Mouse (Mus musculus): ENCODE results near the gene Ankdd1a. TPM values are rescaled to one million over a fixed set of nuclear protein-coding genes. Genes with fewer than 3 reads are reported as not detected.
A peak's percentile ranks its signal among the peaks of the same experiment; 100 is the strongest.

Gene Ankdd1a
- polyA plus RNA-seq, 1 experiment from 2014 or later, result not detected

GRCm38 (mm10) chr9:65492351-65492750 is 27.6 kb downstream of the Ankdd1a start:
- Histone ChIP-seq H3K4me2 (no peak overlapping the region), H3K9me3 (no peaks in the 10 kb centered on the region), H3K36me3 (peaks cover 23% of the 10 kb centered on the region), H3K27ac (no peak overlapping the region), H3K4me3 (no peak overlapping the region), H3K27me3 (no peaks in the 10 kb centered on the region), H3K9ac (no peak overlapping the region), H3K4me1 (0 out of 2 replicates have a peak, but pooled peaks cover 2% of the 10 kb centered on the region)
- 78% methylated on average over 2 of the region's 2 CpGs for whole genome bisulfite sequencing
- ATAC-seq (ENCODE audit: insufficient number of reproducible peaks, insufficient read depth, low FRiP score, low TSS enrichment, low read depth), result no peak

- no peak overlapping the region for H3K4me2 ChIP-seq
- 0 out of 2 replicates have a peak, but pooled peaks cover 2% of the 10 kb centered on the region for H3K4me1 ChIP-seq
- no peaks in the 10 kb centered on the region for H3K9me3 ChIP-seq
- no peak overlapping the region for H3K4me3 ChIP-seq
- peaks cover 32% of the 10 kb centered on the region for H3K36me3 ChIP-seq
- WGBS, result 93% methylated on average over 3 of the region's 3 CpGs
- no peak overlapping the region for H3K27ac ChIP-seq
- H3K27me3 ChIP-seq, result no peaks in the 10 kb centered on the region
- no peak for ATAC-seq (ENCODE audit: insufficient number of reproducible peaks, insufficient read depth, low FRiP score, low TSS enrichment, low read depth)
- no peak overlapping the region for H3K9ac ChIP-seq
These were observed 28.5 kb downstream of the Ankdd1a start for GRCm38 (mm10) chr9:65491476-65491875.

GRCm38 (mm10) chr9:65480071-65480470 is 39.9 kb downstream of the Ankdd1a start:
- no peak overlapping the region for H3K4me2 ChIP-seq
- peaks cover 90% of the 10 kb centered on the region for H3K36me3 ChIP-seq
- no peak for ATAC-seq (ENCODE audit: insufficient number of reproducible peaks, insufficient read depth, low FRiP score, low TSS enrichment, low read depth)
- H3K27me3 ChIP-seq, result no peaks in the 10 kb centered on the region
- WGBS, result 91% methylated on average over 5 of the region's 5 CpGs
- H3K4me3 ChIP-seq, result no peak overlapping the region
- H3K4me1 ChIP-seq, result no peaks in the 10 kb centered on the region
- no peak overlapping the region for H3K27ac ChIP-seq
- H3K9ac ChIP-seq, result no peak overlapping the region
- no peaks in the 10 kb centered on the region for H3K9me3 ChIP-seq

GRCm38 (mm10) chr9:65479158-65479557 is 40.8 kb downstream of the Ankdd1a start:
- no peak overlapping the region for H3K4me3 ChIP-seq
- H3K27ac ChIP-seq, result no peak overlapping the region
- WGBS, result 87% methylated on average over 8 of the region's 8 CpGs
- H3K36me3 ChIP-seq, result peaks cover 90% of the 10 kb centered on the region
- no peaks in the 10 kb centered on the region for H3K9me3 ChIP-seq
- no peak overlapping the region for H3K9ac ChIP-seq
- ATAC-seq (ENCODE audit: insufficient number of reproducible peaks, insufficient read depth, low FRiP score, low TSS enrichment, low read depth), result no peak
- H3K4me2 ChIP-seq, result no peak overlapping the region
- H3K27me3 ChIP-seq, result no peaks in the 10 kb centered on the region
- H3K4me1 ChIP-seq, result no peaks in the 10 kb centered on the region

- WGBS, result 85% methylated on average over 4 of the region's 4 CpGs
- Histone ChIP-seq H3K4me1 (peaks cover 23% of the 10 kb centered on the region), H3K4me2 (no peak overlapping the region), H3K27me3 (no peaks in the 10 kb centered on the region), H3K27ac (no peak overlapping the region), H3K9me3 (no peaks in the 10 kb centered on the region), H3K4me3 (no peak overlapping the region), H3K36me3 (peaks cover 59% of the 10 kb centered on the region), H3K9ac (no peak overlapping the region)
- ATAC-seq (ENCODE audit: insufficient number of reproducible peaks, insufficient read depth, low FRiP score, low TSS enrichment, low read depth), result no peak
These were observed 47.2 kb downstream of the Ankdd1a start for GRCm38 (mm10) chr9:65472769-65473168.

- peaks cover 35% of the 10 kb centered on the region for H3K36me3 ChIP-seq
- WGBS, result 31% methylated on average over 11 of the region's 11 CpGs
These were observed 52.3 kb downstream of the Ankdd1a start for GRCm38 (mm10) chr9:65467686-65468085.

GRCm38 (mm10) chr9:65465241-65465640 is 54.8 kb downstream of the Ankdd1a start:
- peaks cover 20% of the 10 kb centered on the region for H3K36me3 ChIP-seq
- peaks cover 34% of the 10 kb centered on the region for H3K4me1 ChIP-seq
- H3K9me3 ChIP-seq, result no peaks in the 10 kb centered on the region
- H3K4me2 ChIP-seq, result no peak overlapping the region
- 91% methylated on average over 2 of the region's 2 CpGs for WGBS
- ATAC-seq (ENCODE audit: insufficient number of reproducible peaks, insufficient read depth, low FRiP score, low TSS enrichment, low read depth), result no peak
- H3K27me3 ChIP-seq, result no peaks in the 10 kb centered on the region
- H3K4me3 ChIP-seq, result no peak overlapping the region
- H3K9ac ChIP-seq, result no peak overlapping the region
- no peak overlapping the region for H3K27ac ChIP-seq

More at GRCm38 (mm10) chr9:65467686-65468085, 52.3 kb downstream of the Ankdd1a start:
- no peak overlapping the region for H3K4me3 ChIP-seq
- no peaks in the 10 kb centered on the region for H3K27me3 ChIP-seq
- H3K9ac ChIP-seq, result peak overlapping the region; percentile 32; the same call in 1 of the 2 replicates
- H3K4me1 ChIP-seq, result peaks cover 32% of the 10 kb centered on the region
- ATAC-seq (ENCODE audit: insufficient number of reproducible peaks, insufficient read depth, low FRiP score, low TSS enrichment, low read depth), result no peak
- no peak overlapping the region for H3K4me2 ChIP-seq
- H3K27ac ChIP-seq, result no peak overlapping the region
- H3K9me3 ChIP-seq, result no peaks in the 10 kb centered on the region

- Histone ChIP-seq H3K27ac (no peak overlapping the region), H3K4me1 (peaks cover 31% of the 10 kb centered on the region), H3K36me3 (peaks cover 13% of the 10 kb centered on the region), H3K27me3 (no peaks in the 10 kb centered on the region), H3K4me3 (no peak overlapping the region), H3K9ac (no peak overlapping the region), H3K4me2 (no peak overlapping the region), H3K9me3 (no peaks in the 10 kb centered on the region)
- WGBS, result 87% methylated on average over 6 of the region's 6 CpGs
- ATAC-seq (ENCODE audit: insufficient number of reproducible peaks, insufficient read depth, low FRiP score, low TSS enrichment, low read depth), result no peak
These were observed 55.8 kb downstream of the Ankdd1a start for GRCm38 (mm10) chr9:65464161-65464560.

GRCm38 (mm10) chr9:65462544-65462943 is 57.4 kb downstream of the Ankdd1a start:
- ATAC-seq (ENCODE audit: insufficient number of reproducible peaks, insufficient read depth, low FRiP score, low TSS enrichment, low read depth), result no peak
- Histone ChIP-seq H3K9me3 (no peaks in the 10 kb centered on the region), H3K9ac (no peak overlapping the region), H3K27ac (no peak overlapping the region), H3K27me3 (no peaks in the 10 kb centered on the region), H3K4me3 (no peak overlapping the region), H3K4me2 (no peak overlapping the region), H3K36me3 (peaks cover 12% of the 10 kb centered on the region), H3K4me1 (peaks cover 23% of the 10 kb centered on the region)
- 61% methylated on average over 5 of the region's 5 CpGs for WGBS

GRCm38 (mm10) chr9:65460732-65461442 is 59.1 kb downstream of the Ankdd1a start, which contains the start of gene Spg21:
TSS of gene Spg21 (plus strand) at chr9:65460947.
- ATAC-seq (ENCODE audit: insufficient number of reproducible peaks, insufficient read depth, low FRiP score, low TSS enrichment, low read depth), result peak; percentile 88
- peak within 1 kb of the TSS; percentile 83 for H3K9ac ChIP-seq
- no peaks in the 10 kb centered on the region for H3K27me3 ChIP-seq
- peaks cover 5% of the 10 kb centered on the region for H3K36me3 ChIP-seq
- H3K4me1 ChIP-seq, result peaks cover 14% of the 10 kb centered on the region
- WGBS, result under 1% methylated on average over 53 of the region's 53 CpGs
- H3K9me3 ChIP-seq, result no peaks in the 10 kb centered on the region
- H3K27ac ChIP-seq, result peak within 1 kb of the TSS; percentile 86
- H3K4me3 ChIP-seq, result peak within 1 kb of the TSS; percentile 89
- peak within 1 kb of the TSS; percentile 69 for H3K4me2 ChIP-seq

GRCm38 (mm10) chr9:65460198-65460597 is 59.8 kb downstream of the Ankdd1a start:
- Histone ChIP-seq H3K27ac (peak overlapping the region; percentile 86; the same call in 1 of the 2 replicates), H3K27me3 (no peaks in the 10 kb centered on the region), H3K4me3 (peak overlapping the region; percentile 89), H3K4me2 (peak overlapping the region; percentile 69), H3K4me1 (peaks cover 14% of the 10 kb centered on the region), H3K36me3 (no peaks in the 10 kb centered on the region), H3K9ac (peak overlapping the region; percentile 83; the same call in 1 of the 2 replicates), H3K9me3 (no peaks in the 10 kb centered on the region)
- 75% methylated on average over 3 of the region's 3 CpGs for WGBS
- no peak for ATAC-seq (ENCODE audit: insufficient number of reproducible peaks, insufficient read depth, low FRiP score, low TSS enrichment, low read depth)

- Histone ChIP-seq H3K4me1 (peaks cover 14% of the 10 kb centered on the region), H3K9ac (no peak overlapping the region), H3K4me3 (no peak overlapping the region), H3K36me3 (no peaks in the 10 kb centered on the region), H3K27me3 (no peaks in the 10 kb centered on the region), H3K27ac (no peak overlapping the region), H3K9me3 (no peaks in the 10 kb centered on the region), H3K4me2 (no peak overlapping the region)
- WGBS, result 84% methylated on average over 2 of the region's 2 CpGs
- ATAC-seq (ENCODE audit: insufficient number of reproducible peaks, insufficient read depth, low FRiP score, low TSS enrichment, low read depth), result no peak
These were observed 61.0 kb downstream of the Ankdd1a start for GRCm38 (mm10) chr9:65458975-65459374.
